ENCODE assay signal across 12 mouse cellular contexts in genomic region chr2:25363478-25364178, GRCm38 (mm10). TPM values are rescaled to one million over a fixed set of nuclear protein-coding genes. Genes with fewer than 3 reads are reported as not detected.
DNase-seq lines count a peak whose midpoint lies in the region; ATAC-seq and TF ChIP-seq lines count a peak whose summit lies in the region.
"Had no signal": no experiment of that assay in that cellular context is flagged by ENCODE, and none has a peak within 500 bp of the region (broad histone marks: within the 10 kb centered on the region; RNA-seq: fewer than 3 reads in every experiment).

No protein-coding gene starts in this region.

- no peaks in the 10 kb centered on the region for H3K9me3 ChIP-seq in limb, embryonic 13.5 days
- no peaks in the 10 kb centered on the region for H3K9me3 ChIP-seq in limb, embryonic 10.5 days (replicated peaks)
- no peaks in the 10 kb centered on the region for H3K9me3 ChIP-seq in stomach, embryonic 15.5 days
- no peaks in the 10 kb centered on the region for H3K9me3 ChIP-seq in hindbrain, embryonic 12.5 days (replicated peaks)

- ATAC-seq in limb, embryonic 13.5 days (ENCODE audit: low FRiP score, low read depth), result no peak
- ATAC-seq in Patski, result peak; percentile 45
- peak; percentile 55 for ATAC-seq in stomach, embryonic 15.5 days (ENCODE audit: insufficient read depth, low FRiP score, low read depth)
- ATAC-seq in frontal cortex, adult (ENCODE audit: low TSS enrichment), result no peak
- no peak for ATAC-seq in hindbrain, embryonic 12.5 days (ENCODE audit: low FRiP score)
- ATAC-seq: forebrain, embryonic 14.5 days; hindbrain, postnatal 0 days had no signal

- CTCF ChIA-PET in Patski (lab: Charles Lee), result no interaction called here

- no peak overlapping the region for H3K27ac ChIP-seq in limb, embryonic 13.5 days
- no peak overlapping the region for H3K27ac ChIP-seq in limb, embryonic 10.5 days
- peak overlapping the region; percentile 57; the same call in 1 of the 2 replicates for H3K27ac ChIP-seq in stomach, embryonic 15.5 days
- H3K27ac ChIP-seq in hindbrain, embryonic 12.5 days, result no peak overlapping the region
- H3K27ac ChIP-seq: hindbrain, postnatal 0 days had no signal

- no peaks in the 10 kb centered on the region for H3K36me3 ChIP-seq in limb, embryonic 13.5 days
- H3K36me3 ChIP-seq in limb, embryonic 10.5 days, result no peaks in the 10 kb centered on the region
- no peaks in the 10 kb centered on the region for H3K36me3 ChIP-seq in stomach, embryonic 15.5 days
- no peaks in the 10 kb centered on the region for H3K36me3 ChIP-seq in hindbrain, embryonic 12.5 days

- peaks cover 8% of the 10 kb centered on the region for H3K4me1 ChIP-seq in limb, embryonic 13.5 days
- peaks cover 11% of the 10 kb centered on the region for H3K4me1 ChIP-seq in limb, embryonic 10.5 days
- peaks cover 20% of the 10 kb centered on the region for H3K4me1 ChIP-seq in stomach, embryonic 15.5 days
- peaks cover 9% of the 10 kb centered on the region for H3K4me1 ChIP-seq in hindbrain, embryonic 12.5 days

- in situ Hi-C loops in Patski (cut with MboI; ENCODE audit: low pct_unique_long_range_greater_than_20kb), result no loop called here

- H3K9ac ChIP-seq in limb, embryonic 13.5 days, result 0 out of 2 replicates have a peak overlapping the region, but pooled peaks have one; percentile 31
- no peak overlapping the region for H3K9ac ChIP-seq in stomach, embryonic 15.5 days
- H3K9ac ChIP-seq in hindbrain, embryonic 12.5 days, result no peak overlapping the region

- H3K4me3 ChIP-seq in limb, embryonic 13.5 days, result no peak overlapping the region
- H3K4me3 ChIP-seq in limb, embryonic 10.5 days, result no peak overlapping the region
- H3K4me3 ChIP-seq in stomach, embryonic 15.5 days (replicated peaks), result peak overlapping the region; percentile 66; the same call in 1 of the 2 replicates
- H3K4me3 ChIP-seq in hindbrain, embryonic 12.5 days, result no peak overlapping the region

- 53% methylated on average over 13 of the region's 13 CpGs for whole genome bisulfite sequencing in limb, embryonic 13.5 days
- 59% methylated on average over 13 of the region's 13 CpGs for WGBS in limb, embryonic 10.5 days
- WGBS in large intestine, adult 2 months, result 24% methylated on average over 13 of the region's 13 CpGs
- WGBS in stomach, embryonic 15.5 days, result 42% methylated on average over 13 of the region's 13 CpGs
- WGBS in hindbrain, embryonic 12.5 days, result 64% methylated on average over 13 of the region's 13 CpGs

- no peak for TF ChIP-seq CTCF in Patski (IDR thresholded peaks at IDR 0.05)

- peaks cover 51% of the 10 kb centered on the region for H3K27me3 ChIP-seq in limb, embryonic 13.5 days
- peaks cover 44% of the 10 kb centered on the region for H3K27me3 ChIP-seq in limb, embryonic 10.5 days (ENCODE audit: low read depth, poor library complexity, severe bottlenecking)
- H3K27me3 ChIP-seq in Patski, result no peaks in the 10 kb centered on the region
- H3K27me3 ChIP-seq in stomach, embryonic 15.5 days (replicated peaks), result 0 out of 2 replicates have a peak, but pooled peaks cover 7% of the 10 kb centered on the region
- H3K27me3 ChIP-seq in hindbrain, embryonic 12.5 days, result peaks cover 49% of the 10 kb centered on the region

- POLR2A ChIA-PET in Patski (lab: Charles Lee), result no interaction called here

- H3K4me2 ChIP-seq in limb, embryonic 13.5 days (replicated peaks), result no peak overlapping the region
- peak overlapping the region; percentile 97 for H3K4me2 ChIP-seq in stomach, embryonic 15.5 days
- no peak overlapping the region for H3K4me2 ChIP-seq in hindbrain, embryonic 12.5 days (replicated peaks)

- DNase-seq in limb, embryonic 10.5 days (ENCODE audit: low spot score), result no peak
- no peak for DNase-seq in Patski (ENCODE audit: low read depth, low spot score)
- peak; percentile 78 for DNase-seq in large intestine, adult 2 months (ENCODE audit: low read depth, low spot score)
- DNase-seq: right cerebral cortex, postnatal 25 days; thymus, adult 18-20 months had no signal

RNA-seq across cellular contexts. Expression of gene Uap1l1, which starts 1.9 kb away (rescaled TPM):
- polyA plus RNA-seq in limb, embryonic 13.5 days (2015; fragmentation: Nextera tagmentation; extraction: Ambion mirVana), result 11.3 and 13.2 TPM in 2 replicates
- polyA plus RNA-seq in limb, embryonic 10.5 days (2016; fragmentation: Nextera tagmentation; extraction: Ambion mirVana), result 8.1 and 9.0 TPM in 2 replicates
- 108 TPM for polyA plus RNA-seq in Patski (2021)
- polyA plus RNA-seq in large intestine, adult 2 months (2012; rRNA removed), result 61.6 and 68.8 TPM in 2 replicates
- 41.1 and 46.1 TPM in 2 replicates for polyA plus RNA-seq in stomach, embryonic 15.5 days (2015; fragmentation: Nextera tagmentation; extraction: Ambion mirVana)
- polyA plus RNA-seq in hindbrain, embryonic 12.5 days (2016; fragmentation: Nextera tagmentation; extraction: Ambion mirVana), result 5.7 and 7.9 TPM in 2 replicates

RNA-seq across cellular contexts. Expression of gene Dpp7, which starts 7.5 kb away (rescaled TPM):
- polyA plus RNA-seq in limb, embryonic 13.5 days (2015; fragmentation: Nextera tagmentation; extraction: Ambion mirVana), result 21.3 and 24.7 TPM in 2 replicates
- polyA plus RNA-seq in limb, embryonic 10.5 days (2016; fragmentation: Nextera tagmentation; extraction: Ambion mirVana), result 15.7 and 18.7 TPM in 2 replicates
- polyA plus RNA-seq in Patski (2021), result 58.3 TPM
- polyA plus RNA-seq in large intestine, adult 2 months (2012; rRNA removed), result 24.2 and 28.6 TPM in 2 replicates
- polyA plus RNA-seq in stomach, embryonic 15.5 days (2015; fragmentation: Nextera tagmentation; extraction: Ambion mirVana), result 21.5 and 22.6 TPM in 2 replicates
- polyA plus RNA-seq in hindbrain, embryonic 12.5 days (2016; fragmentation: Nextera tagmentation; extraction: Ambion mirVana), result 21.9 and 23.5 TPM in 2 replicates

RNA-seq across cellular contexts. Expression of gene Sapcd2, which starts 8.5 kb away (rescaled TPM):
- polyA plus RNA-seq in limb, embryonic 13.5 days (2015; fragmentation: Nextera tagmentation; extraction: Ambion mirVana), result 43.4 and 45.5 TPM in 2 replicates
- 88.3 and 88.7 TPM in 2 replicates for polyA plus RNA-seq in limb, embryonic 10.5 days (2016; fragmentation: Nextera tagmentation; extraction: Ambion mirVana)
- 11.4 TPM for polyA plus RNA-seq in Patski (2021)
- polyA plus RNA-seq in large intestine, adult 2 months (2012; rRNA removed), result 26.0 and 26.7 TPM in 2 replicates
- polyA plus RNA-seq in stomach, embryonic 15.5 days (2015; fragmentation: Nextera tagmentation; extraction: Ambion mirVana), result 37.6 and 41.7 TPM in 2 replicates
- 31.9 and 41.4 TPM in 2 replicates for polyA plus RNA-seq in hindbrain, embryonic 12.5 days (2016; fragmentation: Nextera tagmentation; extraction: Ambion mirVana)

RNA-seq across cellular contexts. Expression of gene Man1b1, which starts 31.5 kb away (rescaled TPM):
- polyA plus RNA-seq in limb, embryonic 13.5 days (2015; fragmentation: Nextera tagmentation; extraction: Ambion mirVana), result 54.5 and 60.2 TPM in 2 replicates
- polyA plus RNA-seq in limb, embryonic 10.5 days (2016; fragmentation: Nextera tagmentation; extraction: Ambion mirVana), result 42.6 and 54.6 TPM in 2 replicates
- polyA plus RNA-seq in Patski (2021), result 75.5 TPM
- polyA plus RNA-seq in large intestine, adult 2 months (2012; rRNA removed), result 27.5 and 31.2 TPM in 2 replicates
- polyA plus RNA-seq in stomach, embryonic 15.5 days (2015; fragmentation: Nextera tagmentation; extraction: Ambion mirVana), result 46.4 and 54.6 TPM in 2 replicates
- polyA plus RNA-seq in hindbrain, embryonic 12.5 days (2016; fragmentation: Nextera tagmentation; extraction: Ambion mirVana), result 73.5 and 78.8 TPM in 2 replicates

RNA-seq across cellular contexts. Expression of gene Entpd2, which starts 32.0 kb away (rescaled TPM):
- polyA plus RNA-seq in limb, embryonic 13.5 days (2015; fragmentation: Nextera tagmentation; extraction: Ambion mirVana), result 0.55 and 0.73 TPM in 2 replicates
- polyA plus RNA-seq in limb, embryonic 10.5 days (2016; fragmentation: Nextera tagmentation; extraction: Ambion mirVana), result 0.19 TPM in 1 of 2 replicates, not detected in the other
- polyA plus RNA-seq in Patski (2021), result 0.10 TPM
- 36.7 and 40.4 TPM in 2 replicates for polyA plus RNA-seq in large intestine, adult 2 months (2012; rRNA removed)
- 10.1 and 13.0 TPM in 2 replicates for polyA plus RNA-seq in stomach, embryonic 15.5 days (2015; fragmentation: Nextera tagmentation; extraction: Ambion mirVana)
- 0.22 and 0.46 TPM in 2 replicates for polyA plus RNA-seq in hindbrain, embryonic 12.5 days (2016; fragmentation: Nextera tagmentation; extraction: Ambion mirVana)
- polyA plus RNA-seq: neural tube, embryonic 11.5 days had no signal

Comparison
In these comparisons a context has a peak if more than half of its experiments do, and no peak if none do; other contexts are left out.
1. ATAC-seq: peak in Patski (single experiment) and stomach, embryonic 15.5 days (single experiment); none in limb, embryonic 13.5 days (single experiment), frontal cortex, adult (single experiment) and hindbrain, embryonic 12.5 days (single experiment).